Mouse (Mus musculus): ENCODE results near the gene Apln.

DNA sequence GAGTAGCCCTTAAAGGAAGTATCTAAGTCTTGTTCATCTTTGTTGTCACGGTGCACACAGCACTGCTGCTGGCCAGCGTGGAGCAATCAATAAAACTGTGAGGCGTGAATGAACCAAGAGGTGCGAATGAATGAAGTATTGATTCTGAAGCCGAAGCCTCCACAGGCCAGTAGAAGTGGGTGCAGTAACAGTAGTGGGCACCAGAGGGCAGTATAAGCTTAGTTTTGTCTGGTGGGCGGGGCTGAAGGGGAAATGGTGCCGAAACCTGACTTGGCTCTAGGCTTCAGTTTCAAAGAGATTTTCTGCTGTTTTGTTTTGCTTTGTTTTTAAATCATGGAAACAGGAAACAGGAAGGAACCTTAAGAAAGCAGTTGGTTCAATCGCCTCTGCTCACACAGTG, 42.0 kb downstream of the Apln start:
- TF ChIP-seq POLR2A (IDR thresholded peaks at IDR 0.05; ENCODE audit: control insufficient read depth, extremely low read depth, insufficient read depth, low read length, poor library complexity) (no peak), CTCF (IDR thresholded peaks at IDR 0.05; ENCODE audit: borderline replicate concordance, control insufficient read depth, extremely low read depth, insufficient read depth, low read length, poor library complexity) (no peak)
